Mouse (Mus musculus): Measurements from ENCODE around the gene Isy1. TPM values are rescaled to one million over a fixed set of nuclear protein-coding genes. Genes with fewer than 3 reads are reported as not detected.

Gene Isy1
- total RNA-seq, 2 experiments from 2014 or later = 28.9 to 33.8 TPM

DNA sequence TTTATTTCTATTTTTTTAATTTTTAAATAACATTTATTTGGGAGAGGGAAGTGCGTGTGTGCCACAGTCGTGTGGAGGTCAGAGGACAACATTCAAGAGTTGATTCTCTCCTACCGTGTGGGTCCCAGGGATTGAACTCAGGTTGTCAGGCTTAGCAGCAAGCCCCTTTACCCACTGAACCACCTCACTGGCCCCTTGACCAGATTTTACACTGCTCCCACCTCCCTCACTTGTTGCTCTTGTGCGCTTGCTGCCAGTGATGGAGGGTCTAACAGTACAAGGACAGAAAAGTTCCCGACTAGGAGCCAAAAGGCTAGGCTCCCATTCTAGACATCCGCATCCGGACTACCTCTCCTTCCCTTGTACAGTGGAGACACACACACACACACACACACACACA lies 33.1 kb downstream of the Isy1 start:
- no peak for DNase-seq (ENCODE audit: low spot score in 2 of 2)

- DNase-seq (ENCODE audit: low spot score in 2 of 2) = no peak
Observed at GRCm38 (mm10) chr6:87804886-87805285, 33.7 kb downstream of the Isy1 start.

GRCm38 (mm10) chr6:87804036-87804435 lies 34.6 kb downstream of the Isy1 start:
- DNase-seq (ENCODE audit: low spot score in 2 of 2) = no peak

GRCm38 (mm10) chr6:87802462-87802861 lies 36.1 kb downstream of the Isy1 start:
- no peak for DNase-seq (ENCODE audit: low spot score in 2 of 2)

- no peak for DNase-seq (ENCODE audit: low spot score in 2 of 2)
Observed at GRCm38 (mm10) chr6:87799576-87799975, 39.0 kb downstream of the Isy1 start.

- DNase-seq (ENCODE audit: low spot score in 2 of 2) = no peak
Observed at GRCm38 (mm10) chr6:87797321-87797720, 41.3 kb downstream of the Isy1 start.

DNA sequence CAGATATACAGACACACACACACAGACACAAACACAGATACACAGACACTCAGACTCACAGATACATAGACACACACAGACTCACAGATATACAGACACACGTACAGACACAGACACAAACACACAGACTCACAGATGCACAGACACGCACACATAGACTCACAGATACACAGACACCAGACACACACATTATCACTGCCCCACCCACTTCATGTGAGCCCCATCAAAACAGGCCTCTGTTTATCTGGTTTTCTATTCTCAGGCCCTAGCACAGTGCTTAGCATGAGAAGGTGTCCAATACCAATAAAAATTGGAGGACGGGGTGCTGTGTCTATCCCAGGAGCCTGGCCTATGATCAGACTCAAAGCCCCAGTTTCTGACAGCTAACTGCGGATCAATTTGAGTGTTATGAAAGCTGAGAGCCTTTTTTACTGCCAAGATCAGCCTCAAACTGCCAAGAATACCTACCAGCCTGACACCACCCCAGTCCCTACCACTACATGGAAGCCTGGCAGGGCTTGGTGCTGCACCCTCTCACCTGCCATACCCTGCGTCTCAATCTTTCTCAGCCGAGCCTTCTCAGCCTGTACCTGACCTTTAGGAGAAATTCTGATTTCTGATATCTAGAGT lies 42.2 kb downstream of the Isy1 start:
- DNase-seq (ENCODE audit: low spot score in 2 of 2) = no peak

- no peak for DNase-seq (ENCODE audit: low spot score in 2 of 2)
Observed at GRCm38 (mm10) chr6:87795385-87796150, 43.0 kb downstream of the Isy1 start.

GRCm38 (mm10) chr6:87793821-87794510 lies 44.6 kb downstream of the Isy1 start:
- DNase-seq (ENCODE audit: low spot score in 2 of 2) = no peak

- DNase-seq (ENCODE audit: low spot score in 2 of 2) = no peak
Observed at GRCm38 (mm10) chr6:87791826-87792225, 46.8 kb downstream of the Isy1 start.

DNA sequence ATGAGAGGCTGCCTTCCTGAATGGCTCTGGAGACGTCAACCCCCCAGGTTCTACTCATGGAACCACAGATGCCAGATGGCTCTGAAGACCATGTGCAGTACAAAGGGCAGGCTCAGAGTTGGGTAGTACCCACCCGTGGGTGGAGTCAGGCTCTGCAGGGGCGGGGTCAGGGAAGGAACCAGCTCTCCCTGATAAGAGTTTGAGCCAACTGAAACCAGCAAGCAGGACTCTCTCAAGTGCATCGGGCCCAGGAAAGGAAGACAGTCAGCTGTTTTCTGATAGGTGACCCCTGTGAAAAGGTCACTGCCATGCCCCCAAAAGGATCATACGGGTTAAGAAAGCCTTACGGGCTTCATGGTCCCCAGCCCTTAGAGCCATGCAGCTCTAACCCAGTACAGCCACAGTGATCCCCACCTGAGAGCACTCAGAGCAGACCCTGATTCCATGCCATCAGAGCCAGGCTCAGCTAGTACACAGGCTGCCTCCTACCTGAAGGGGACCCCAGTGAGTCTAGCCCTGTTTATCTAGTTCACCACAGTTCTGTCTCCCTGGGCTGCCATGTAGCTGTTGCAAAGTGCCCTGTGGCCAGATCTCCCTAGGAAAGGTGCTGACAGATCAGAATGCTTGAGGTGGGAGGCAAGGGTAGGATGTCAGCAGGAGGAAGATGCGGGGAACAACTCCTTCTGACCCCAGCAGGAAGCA lies 47.7 kb downstream of the Isy1 start:
- no peak for DNase-seq (ENCODE audit: low spot score in 2 of 2)

DNA sequence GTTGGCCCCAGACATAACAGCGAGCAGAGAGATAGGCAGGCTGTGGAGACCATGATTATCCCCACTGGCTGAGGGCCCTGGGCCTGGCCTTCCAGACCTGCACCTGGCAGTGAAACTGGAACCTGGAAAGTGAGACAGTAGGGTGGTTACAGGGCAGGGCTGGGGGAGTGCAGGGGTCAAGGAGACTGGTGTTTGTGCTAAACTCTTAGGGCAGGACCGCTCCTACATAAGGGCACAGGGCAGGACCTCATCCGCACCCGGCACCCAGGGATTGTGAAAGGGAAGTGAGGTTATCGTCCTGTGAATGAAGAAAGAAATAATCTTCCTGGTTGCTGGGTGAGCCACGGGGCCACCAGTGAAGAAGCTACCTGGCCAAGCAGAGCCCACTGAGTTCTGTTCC lies 48.8 kb downstream of the Isy1 start:
- DNase-seq (ENCODE audit: low spot score in 2 of 2) = no peak

DNA sequence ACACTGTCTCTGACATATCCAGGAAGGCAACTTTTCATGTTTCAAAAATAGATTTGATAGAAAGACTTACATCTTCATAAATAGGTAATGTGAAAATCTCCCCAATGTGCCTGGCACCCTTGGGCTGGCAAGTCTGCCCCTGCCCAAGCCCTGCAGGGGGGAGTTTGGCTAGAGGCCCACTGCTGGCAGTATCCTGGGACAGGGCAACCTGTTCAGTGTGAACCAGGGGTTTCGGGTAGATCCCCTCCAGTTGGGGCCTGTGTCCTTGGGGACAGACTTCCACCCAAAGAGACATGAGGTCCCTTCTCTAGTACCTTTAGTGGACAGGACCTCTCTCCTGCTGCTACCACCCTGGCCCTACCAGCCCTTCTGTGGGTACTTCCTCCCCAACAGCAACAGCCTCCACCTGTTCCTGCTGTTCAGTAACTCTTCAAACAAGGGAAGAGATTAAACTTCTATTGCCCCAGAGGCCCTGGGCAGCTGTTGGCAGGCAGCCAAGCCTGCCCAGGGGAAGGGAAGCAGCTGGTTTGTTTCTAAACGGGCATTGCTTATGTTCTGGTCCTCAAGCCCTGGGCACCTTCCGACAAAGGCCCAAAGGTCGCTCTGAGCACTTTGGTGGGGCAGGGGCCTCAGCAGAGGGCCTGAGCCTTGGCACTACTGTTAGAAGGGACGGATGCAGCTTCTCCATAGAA lies 49.6 kb downstream of the Isy1 start:
- no peak for DNase-seq (ENCODE audit: low spot score in 2 of 2)

DNA sequence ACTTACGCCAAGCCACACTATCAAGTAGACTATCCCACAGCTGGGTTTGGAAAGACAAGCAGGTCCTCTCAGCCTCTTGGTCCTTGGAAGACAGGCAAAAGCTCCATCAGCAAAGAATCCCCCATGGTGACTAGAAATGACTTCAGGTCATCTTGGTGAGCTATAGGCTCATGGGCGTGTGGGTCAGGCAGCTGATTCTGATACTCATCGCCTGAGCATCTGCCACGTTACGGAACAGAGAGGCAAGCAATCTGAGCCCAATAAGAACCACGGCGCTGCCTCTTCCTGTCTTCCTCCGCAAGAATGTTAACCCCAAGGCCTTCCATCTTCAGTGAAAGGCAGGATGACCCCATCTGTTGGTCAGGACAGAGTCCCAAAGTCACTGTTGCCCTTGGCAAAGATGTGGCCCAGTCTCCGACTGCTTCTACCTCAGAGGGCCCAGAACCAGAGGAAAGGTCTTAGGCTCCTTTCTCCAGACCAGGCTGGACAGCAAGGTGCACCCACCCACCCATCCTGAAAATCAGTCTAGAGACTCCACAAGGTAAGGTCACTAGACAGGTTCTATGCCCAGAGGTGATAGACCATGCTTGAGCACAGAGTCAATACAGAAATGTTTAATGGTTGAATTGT lies 50.2 kb downstream of the Isy1 start:
- DNase-seq (ENCODE audit: low spot score in 2 of 2) = no peak

GRCm38 (mm10) chr6:87787108-87787890 lies 51.3 kb downstream of the Isy1 start:
- DNase-seq (ENCODE audit: low spot score in 2 of 2) = no peak

GRCm38 (mm10) chr6:87786621-87787020 lies 52.0 kb downstream of the Isy1 start:
- no peak for DNase-seq (ENCODE audit: low spot score in 2 of 2)

DNA sequence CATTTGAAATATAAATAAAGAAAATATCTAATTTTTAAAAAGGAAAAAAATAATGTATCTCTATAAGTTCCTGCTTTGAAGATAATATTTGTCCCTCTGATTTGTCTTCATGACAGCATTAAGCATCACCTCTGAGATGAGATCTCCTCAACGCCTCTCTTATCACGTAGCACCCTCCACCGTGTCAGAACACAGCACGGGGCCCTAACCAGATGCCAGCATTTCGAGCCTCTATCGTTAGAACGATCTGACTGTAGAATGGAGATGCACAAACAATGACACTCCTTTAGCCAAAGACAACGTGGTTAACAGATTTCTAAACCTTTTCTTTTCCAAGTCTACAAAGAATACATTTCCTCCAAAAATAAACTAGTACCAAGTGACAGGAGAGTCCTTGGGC lies 54.6 kb downstream of the Isy1 start:
- no peak for DNase-seq (ENCODE audit: low spot score in 2 of 2)

DNA sequence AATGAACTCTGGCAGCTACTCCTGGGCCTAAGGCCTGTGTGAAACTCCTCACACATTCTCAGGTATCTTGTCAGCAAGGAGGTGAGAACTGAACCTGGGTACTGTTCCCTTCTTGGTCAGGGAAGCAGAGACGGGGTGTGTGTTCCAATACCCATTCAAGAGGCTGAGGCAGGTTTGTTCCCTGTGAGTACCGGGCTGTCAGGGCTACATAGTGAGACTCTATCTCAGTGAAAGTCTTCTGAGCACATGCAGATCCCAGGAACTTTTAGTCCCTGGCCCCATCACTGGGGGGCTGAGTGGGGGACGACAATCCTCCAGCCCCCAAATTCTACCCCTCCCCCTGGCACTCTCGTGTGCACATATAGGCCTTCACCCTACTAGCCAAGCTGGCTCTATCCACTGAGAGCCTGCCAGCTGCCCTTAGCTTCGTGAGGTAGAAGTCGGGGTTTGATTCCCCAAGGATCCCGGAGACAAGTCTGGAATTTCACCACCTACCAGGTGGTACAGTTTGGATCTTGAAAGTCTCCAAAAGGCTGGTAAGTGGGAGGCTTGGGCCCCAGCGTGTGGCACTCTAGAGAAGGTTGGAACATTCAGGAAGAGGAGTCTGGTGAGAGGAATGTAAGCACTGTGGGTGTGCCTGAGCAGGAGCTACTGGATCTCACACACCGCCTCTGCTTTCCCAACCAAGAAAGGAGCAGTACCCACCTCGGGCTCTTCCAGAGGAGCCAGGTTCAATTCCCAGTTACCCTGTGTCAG lies 57.9 kb downstream of the Isy1 start:
- no peak for DNase-seq (ENCODE audit: low spot score in 2 of 2)

All from layer of hippocampus, postnatal 14 days (tissue).